Mouse (Mus musculus) duodenum, adult 2 months (tissue): ENCODE results near the gene Hypk. TPM values are rescaled to one million over a fixed set of nuclear protein-coding genes. Genes with fewer than 3 reads are reported as not detected.

Experiments
- polyA plus RNA-seq: library from polyadenylated mRNA; depleted of rRNA; stranded (reverse); fragments of >200 nt; gene quantifications from 2 replicates; pipeline ENCODE4 v1.2.3, GENCODE M21; 2012; ENCODE audit warnings: low replicate concordance; rRNA removed

Gene Hypk
- polyA plus RNA-seq = 1.1 and 3.5 TPM in 2 replicates

DNA sequence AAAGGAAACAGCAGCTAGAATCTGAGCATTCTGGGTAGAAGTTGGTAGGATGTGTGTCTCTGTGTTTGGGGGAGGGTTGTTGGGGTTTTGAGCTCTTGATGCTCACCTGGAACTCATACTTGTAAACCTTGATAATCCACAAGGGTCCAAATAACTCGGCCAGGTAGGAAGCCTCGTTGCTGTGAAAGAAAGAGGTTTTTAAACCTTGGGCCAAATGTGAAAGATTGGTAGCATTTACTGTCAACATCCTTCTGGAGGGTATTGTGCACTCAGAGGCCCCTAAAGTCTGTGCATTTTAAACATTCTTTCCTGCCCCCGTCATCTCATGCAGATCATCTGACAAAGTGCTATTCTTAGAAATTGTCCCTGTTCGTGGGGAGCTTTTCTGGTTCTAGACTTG, at the start of gene Hypk:
Gene Hypk, plus strand, starts transcription at position 301 of the 400 bp plus-strand sequence.

DNA sequence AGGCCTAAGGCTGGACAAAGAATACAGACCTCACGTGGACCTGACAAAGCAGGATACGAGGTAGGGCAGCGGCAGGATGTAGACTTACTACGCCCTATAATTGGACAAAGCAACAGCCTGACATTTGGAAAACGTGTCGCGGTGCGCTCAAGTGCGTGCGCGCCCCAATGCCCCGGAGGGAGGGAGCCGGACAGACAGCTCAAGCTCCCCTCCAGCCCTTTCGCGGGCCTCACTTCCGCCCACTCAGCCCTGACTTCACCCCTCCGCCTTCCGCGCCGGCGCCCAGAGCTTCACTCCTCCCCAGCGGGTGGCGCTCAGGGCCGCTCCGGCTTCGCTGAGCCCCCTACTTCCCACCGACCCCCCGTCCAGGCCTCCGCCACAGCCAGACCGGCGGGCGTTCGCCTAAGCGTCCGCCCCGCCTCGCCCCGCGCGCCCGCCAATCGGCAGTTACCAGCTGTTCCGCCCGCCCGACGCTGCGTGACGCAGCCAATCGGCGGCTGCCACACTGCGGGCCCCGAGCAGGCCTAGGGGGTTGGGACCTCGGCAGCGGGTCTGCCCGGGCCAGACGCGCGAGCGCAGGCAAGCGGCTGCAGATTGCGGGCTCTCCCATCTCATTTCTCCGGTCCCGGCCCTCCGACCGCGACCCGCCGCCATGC, 39.6 kb upstream of the Hypk start, which contains the start of the genes Pdia3 and Catsper2:
Gene Pdia3, plus strand, starts transcription at position 389 of the 656 bp plus-strand sequence.
Gene Catsper2, minus strand, starts transcription at position 406 of the 656 bp plus-strand sequence.

DNA sequence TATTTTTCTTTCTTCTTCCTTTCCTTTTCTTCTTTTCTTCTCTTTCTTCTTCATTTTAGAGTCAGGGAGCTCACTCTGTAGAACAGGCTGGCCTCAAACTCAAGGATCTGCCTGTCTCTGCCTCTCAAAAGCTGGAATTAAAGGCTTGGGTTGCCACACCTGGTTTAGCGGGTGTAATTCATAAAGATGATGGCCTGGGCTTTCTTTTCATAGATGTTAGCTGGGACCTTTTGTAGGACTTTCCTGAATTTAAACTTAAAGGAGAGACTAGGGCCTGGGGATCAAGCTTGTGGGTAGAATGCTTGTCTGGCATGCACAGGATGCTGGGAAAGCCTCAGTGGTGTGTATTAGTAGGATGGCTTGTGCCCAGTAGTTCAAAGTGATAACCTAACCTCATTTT, 8.9 kb upstream of the Hypk start, which contains the start of gene Ell3:
Gene Ell3, minus strand, starts transcription at position 101 of the 400 bp plus-strand sequence.

DNA sequence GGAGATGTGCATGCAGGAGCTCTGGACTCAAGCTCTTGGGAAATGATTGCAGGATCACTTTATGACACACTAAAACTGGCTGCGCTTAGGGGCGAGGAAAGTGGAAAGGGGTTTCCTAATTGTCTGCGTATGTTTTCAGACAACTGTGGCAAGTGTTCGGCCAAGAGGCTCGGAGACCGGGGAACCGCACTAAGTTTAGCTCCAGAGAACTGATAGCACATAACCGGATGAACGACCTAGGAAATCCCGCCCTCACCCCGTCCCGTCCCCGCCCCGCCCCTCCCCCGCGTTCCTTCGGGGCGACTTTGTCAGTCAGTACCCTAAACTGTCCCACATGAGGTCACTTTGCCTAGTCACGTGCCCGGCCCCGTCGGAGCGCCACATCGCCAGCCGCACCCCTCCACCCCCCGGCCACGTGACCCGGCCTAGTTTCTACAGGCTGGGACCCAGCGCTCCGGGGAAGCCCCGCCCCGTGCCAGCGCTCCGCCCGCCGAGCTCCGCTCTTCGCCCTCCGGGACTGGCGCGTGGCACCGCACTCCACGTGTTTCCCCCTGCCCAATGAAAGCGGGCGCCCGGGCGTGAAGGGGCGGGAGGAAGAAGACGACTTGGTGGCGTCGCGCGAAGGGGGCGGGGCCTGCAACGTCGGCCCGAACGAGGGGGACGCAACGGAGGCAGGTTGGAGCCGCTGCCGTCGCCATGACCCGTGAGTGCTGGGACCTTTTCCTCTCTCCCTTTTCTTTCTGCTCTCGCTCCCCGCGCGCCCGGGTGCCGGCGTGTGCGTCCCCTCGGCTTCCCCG, 4.2 kb upstream of the Hypk start, which contains the start of gene Serf2:
Gene Serf2, plus strand, starts transcription at position 457 of the 797 bp plus-strand sequence.

DNA sequence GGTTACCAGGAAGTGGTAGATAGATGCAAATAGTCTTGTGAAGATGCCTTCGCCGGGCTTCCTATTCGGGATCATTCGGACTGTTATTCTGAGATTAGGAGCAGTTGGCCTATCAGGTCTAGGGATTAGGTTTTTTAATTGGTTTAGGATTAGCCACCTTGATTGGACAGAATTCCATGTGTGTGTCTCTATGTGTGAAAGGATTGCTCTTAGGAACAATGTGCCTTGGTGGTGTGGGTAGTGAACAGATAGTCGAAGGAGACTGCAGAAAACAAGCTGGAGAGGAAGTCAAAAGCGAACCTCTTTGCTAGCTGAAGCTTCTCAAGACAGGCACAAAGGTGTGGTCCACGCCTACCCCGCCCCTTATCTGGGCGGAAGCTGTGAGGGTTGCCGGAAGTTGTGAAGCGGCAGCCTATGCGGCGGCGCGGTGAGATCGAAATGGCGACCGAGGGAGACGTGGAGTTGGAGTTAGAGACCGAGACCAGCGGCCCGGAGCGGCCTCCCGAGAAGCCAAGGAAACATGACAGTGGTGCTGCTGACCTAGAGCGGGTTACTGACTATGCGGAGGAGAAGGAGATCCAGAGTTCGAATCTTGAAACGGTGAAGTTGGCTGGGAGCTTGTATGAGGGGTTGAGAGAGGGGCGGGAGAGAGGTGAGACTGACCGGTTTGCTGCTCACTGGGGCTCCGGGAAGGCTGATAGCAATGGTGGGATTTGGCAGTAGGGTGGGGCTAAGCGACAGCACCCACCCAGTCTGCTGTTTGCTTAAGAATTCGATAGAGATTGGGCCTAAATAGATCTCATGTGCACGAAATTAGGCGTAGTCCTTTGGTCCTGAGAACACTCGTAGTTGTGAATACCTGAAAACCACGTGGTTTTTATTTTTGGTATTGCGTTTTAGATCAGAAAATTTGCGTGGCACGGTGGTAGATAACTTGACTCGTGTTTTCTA, 3.9 kb downstream of the Hypk start, which contains the start of gene Serinc4:
Gene Serinc4, minus strand, starts transcription at position 90 of the 951 bp plus-strand sequence.

DNA sequence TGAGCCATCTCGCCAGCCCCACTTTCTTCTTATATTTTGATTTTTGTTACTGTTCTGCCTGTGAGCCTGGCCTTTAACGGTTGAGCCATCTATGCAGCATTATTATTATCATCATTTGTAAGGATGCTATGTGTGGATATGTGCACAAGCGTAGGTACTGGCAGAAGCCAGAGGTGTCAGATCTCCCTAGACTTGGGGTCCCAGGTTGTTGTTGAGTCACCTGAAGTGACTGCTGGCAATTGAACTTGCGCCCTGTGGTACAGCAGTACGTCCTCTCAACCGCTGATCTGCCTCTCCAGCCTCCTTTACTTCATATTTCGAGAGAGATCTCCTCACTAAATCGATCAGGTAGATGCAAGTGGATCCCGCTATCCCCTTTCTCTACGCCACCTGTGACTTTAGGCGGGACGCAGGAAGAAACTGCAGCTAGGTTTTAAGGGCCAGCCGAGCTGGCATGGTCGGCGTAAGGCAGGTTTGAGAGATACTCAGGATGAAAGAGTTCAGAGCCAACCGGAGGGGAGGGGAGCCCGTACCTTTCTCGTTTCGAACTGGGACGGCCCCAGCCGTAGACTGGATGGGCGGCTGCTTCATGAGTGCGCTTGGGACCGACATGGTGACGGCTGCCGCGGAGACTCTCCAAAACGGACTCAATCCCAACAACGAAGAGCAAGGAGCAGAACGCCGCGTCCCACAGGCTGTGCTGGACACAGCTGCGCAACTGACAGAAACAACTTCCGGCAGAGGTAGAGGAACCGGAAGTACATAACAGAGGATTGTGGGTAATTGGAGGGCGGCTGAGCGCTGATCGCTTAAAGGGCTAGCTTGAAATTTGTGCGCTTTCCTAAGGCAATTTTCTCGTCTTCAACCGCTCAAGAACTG, 20.4 kb downstream of the Hypk start, which contains the start of gene Mfap1b:
Gene Mfap1b, minus strand, starts transcription at position 767 of the 879 bp plus-strand sequence.

DNA sequence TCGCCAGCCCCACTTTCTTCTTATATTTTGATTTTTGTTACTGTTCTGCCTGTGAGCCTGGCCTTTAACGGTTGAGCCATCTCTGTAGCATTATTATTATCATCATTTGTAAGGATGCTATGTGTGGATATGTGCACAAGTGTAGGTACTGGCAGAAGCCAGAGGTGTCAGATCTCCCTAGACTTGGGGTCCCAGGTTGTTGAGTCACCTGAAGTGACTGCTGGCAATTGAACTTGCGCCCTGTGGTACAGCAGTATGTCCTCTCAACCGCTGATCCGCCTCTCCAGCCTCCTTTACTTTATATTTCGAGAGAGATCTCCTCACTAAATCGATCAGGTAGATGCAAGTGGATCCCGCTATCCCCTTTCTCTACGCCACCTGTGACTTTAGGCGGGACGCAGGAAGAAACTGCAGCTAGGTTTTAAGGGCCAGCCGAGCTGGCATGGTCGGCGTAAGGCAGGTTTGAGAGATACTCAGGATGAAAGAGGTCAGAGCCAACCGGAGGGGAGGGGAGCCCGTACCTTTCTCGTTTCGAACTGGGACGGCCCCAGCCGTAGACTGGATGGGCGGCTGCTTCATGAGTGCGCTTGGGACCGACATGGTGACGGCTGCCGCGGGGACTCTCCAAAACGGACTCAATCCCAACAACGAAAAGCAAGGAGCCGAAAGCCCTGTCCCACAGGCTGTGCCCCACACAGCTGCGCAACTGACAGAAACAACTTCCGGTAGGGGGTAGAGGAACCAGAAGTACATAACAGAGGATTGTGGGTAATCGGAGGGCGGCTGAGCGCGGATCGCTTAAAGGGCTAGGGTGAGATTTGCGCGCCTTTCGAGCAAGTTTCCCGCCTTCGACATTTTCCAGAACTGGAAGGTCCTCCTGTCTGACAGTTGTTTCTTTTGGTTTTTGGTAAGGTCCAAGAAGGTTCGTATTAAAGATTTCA, 53.1 kb downstream of the Hypk start, which contains the start of the genes Mfap1a and Wdr76:
Gene Mfap1a, minus strand, starts transcription at position 724 of the 941 bp plus-strand sequence.
Gene Wdr76, plus strand, starts transcription at position 782 of the 941 bp plus-strand sequence.

Other genes starting within 250 kb of the Hypk start
- 2.9 and 10.6 TPM in 2 replicates for gene Trp53bp1, start 181.9 kb upstream of the Hypk start, polyA plus RNA-seq
- 1.3 and 2.9 TPM in 2 replicates for gene Map1a, start 163.7 kb upstream of the Hypk start, polyA plus RNA-seq
- gene Ppip5k1, start 97.9 kb upstream of the Hypk start, polyA plus RNA-seq = 38.4 and 48.8 TPM in 2 replicates
- gene Ckmt1, start 95.6 kb upstream of the Hypk start, polyA plus RNA-seq = 2,331 and 3,610 TPM in 2 replicates
- 0.19 and 1.1 TPM in 2 replicates for gene Strc, start 66.1 kb upstream of the Hypk start, polyA plus RNA-seq
- 1,015 and 2,104 TPM in 2 replicates for gene Pdia3, start 39.5 kb upstream of the Hypk start, polyA plus RNA-seq
- gene Catsper2, start 39.5 kb upstream of the Hypk start, polyA plus RNA-seq = 0.39 and 0.56 TPM in 2 replicates
- 1.5 and 1.9 TPM in 2 replicates for gene Ell3, start 9.0 kb upstream of the Hypk start, polyA plus RNA-seq
- gene Serf2, start 4.1 kb upstream of the Hypk start, polyA plus RNA-seq = 581 and 825 TPM in 2 replicates
- gene Serinc4, start 3.5 kb downstream of the Hypk start, polyA plus RNA-seq = 0.09 and 0.30 TPM in 2 replicates
- 0.26 and 0.56 TPM in 2 replicates for gene Mfap1b, start 20.8 kb downstream of the Hypk start, polyA plus RNA-seq
- 0.34 and 0.35 TPM in 2 replicates for gene Mfap1a, start 53.4 kb downstream of the Hypk start, polyA plus RNA-seq
- 0.46 and 1.1 TPM in 2 replicates for gene Wdr76, start 53.4 kb downstream of the Hypk start, polyA plus RNA-seq